Mouse (Mus musculus) induced T-regulatory cell, adult 2 months (primary cell): ENCODE data around the gene Gm28635.

Experiments used
- DNase-seq: peaks from one replicate; pipeline ENCODE4 v3.0.0-alpha.2; 2012; ENCODE audit warnings: low read depth

Gm28635 gene

DNA sequence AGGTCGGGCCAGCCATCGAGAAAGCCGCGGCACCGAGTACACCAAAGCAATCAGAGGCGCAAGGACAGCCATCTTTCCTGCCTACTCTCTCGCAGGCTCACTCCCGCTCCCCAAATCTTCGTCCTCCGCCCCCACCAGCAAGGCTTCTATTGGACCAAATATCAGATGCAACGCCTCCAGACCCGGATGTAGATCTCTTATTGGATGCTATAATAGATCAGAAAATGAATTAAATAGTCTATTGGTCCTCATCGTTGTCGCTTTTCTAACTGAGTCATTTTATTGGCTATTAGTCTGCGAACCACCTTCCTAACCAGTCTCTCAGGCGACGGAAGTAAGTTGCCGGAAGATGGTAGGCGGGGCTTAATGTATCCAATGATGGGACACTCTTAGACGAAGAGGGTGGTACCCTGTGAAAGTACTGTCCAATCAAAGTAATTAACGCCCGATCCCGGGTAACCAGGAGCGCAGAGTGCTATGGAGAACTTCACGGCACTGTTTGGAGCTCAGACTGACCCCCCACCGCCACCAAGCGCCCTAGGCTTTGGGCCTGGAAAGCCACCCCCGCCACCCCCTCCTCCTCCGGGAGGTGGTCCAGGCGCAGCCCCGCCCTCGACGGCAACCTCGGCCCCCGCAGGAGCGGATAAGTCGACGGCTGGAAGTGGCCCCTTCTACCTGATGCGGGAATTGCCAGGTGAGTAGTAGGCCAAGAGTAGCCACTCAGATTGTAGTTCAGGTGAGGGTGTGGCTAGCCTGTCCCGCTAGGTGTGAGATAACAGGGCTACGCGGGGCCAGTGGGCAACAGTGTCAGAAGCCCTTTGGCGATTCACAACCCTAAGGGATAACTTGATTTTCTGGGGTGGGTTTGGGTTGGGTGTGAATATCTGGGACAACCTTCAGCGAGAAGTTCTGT, at the start of gene Gm28635, which contains the start of gene Med19:
Gene Gm28635 (minus strand): TSS at position 74 of the 913 bp plus-strand sequence.
Gene Med19 (plus strand): TSS at position 435 of the 913 bp plus-strand sequence.
- peak; percentile 99 for DNase-seq

DNA sequence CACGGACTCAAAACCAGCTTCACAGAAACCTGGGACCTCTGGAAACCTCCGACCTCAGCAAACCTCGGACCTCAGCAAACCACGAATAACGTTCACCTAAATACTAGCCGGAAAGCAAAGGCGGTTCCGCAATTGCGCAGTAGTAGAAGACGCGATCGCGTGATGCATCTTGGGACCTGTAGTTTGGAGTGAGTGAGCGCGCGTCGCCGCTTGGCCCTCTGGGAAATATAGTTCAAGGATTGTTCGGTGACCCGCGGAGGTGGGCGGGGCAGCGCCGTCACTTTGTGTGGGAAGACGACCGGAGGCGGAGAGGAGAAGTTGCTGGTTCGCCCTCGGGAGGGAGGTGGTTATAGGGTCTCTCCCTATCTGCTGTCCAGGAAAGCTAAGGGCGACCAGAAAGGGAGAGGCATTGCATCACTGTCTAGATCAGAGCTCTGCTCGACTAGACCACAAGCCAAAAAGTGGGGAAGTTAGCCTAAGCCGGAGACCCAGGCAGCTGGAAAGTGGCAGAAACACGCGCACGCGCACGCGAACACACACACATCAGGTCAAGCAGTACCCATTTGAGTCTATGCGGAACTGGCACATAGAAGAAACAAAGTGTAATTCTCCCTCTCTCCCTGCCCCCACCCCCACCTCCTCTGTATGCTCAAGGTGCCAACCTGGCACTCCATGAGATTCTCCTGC, 49.5 kb upstream of the Gm28635 start, which contains the start of gene Clp1:
Gene Clp1 (minus strand): TSS at position 179 of the 687 bp plus-strand sequence.
- DNase-seq: peak; percentile 98

DNA sequence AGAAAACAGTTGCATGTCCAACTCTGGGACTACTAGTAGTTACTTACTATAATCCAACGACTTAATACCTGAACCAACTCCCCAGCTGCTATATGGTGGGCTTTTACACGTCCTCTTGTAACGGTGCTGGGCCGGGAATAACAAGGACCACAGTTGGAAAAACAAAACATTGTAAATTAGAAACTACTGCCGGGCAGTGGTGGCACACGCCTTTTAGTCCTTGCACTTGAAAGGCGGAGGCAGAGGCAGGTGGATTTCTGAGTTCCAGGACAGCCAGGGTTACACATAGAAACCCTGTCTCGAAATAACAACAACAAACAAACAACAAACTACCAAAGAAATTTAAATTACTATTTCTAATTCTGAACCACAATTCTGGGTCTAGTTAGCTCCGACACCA, 48.9 kb upstream of the Gm28635 start:
- peak; percentile 25 for DNase-seq

DNA sequence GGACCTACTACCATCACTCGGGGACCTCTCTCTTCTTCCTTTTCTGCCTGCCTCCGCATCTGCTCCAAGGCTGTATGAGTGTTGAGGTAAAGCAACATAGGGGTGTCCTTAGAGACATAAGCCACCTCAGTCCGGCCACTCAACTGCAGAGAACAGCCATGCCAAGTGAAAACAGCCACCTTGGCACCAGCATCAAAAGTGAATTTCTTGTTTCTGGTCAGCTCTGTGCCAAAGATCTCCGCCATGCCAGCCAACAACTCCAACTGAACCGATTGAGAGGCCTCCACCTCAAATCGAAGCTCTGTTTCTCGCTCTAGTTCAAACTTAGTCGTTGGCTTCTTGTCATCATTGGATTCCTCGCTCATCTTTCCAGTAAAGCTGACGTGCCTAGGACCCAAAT, 47.9 kb upstream of the Gm28635 start:
- DNase-seq: no peak

DNA sequence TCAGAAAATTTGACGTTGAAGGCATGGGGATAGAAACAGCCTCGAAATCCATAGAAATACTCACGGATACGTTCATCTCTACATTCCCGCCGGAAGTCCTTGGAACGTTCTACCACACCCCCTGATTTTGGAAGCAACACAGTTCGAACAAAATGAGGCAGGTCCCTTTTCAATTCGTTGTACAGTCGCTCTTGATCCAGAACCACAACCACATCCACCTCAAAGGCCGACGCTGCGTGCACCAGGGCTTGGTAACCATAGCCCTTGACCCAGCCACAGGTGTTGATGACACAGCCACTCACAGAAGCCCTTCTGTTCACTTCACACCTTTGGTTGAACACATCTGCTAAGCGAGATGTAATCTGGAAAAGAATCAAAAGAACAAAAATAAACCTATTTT, 46.0 kb upstream of the Gm28635 start:
- no peak for DNase-seq

DNA sequence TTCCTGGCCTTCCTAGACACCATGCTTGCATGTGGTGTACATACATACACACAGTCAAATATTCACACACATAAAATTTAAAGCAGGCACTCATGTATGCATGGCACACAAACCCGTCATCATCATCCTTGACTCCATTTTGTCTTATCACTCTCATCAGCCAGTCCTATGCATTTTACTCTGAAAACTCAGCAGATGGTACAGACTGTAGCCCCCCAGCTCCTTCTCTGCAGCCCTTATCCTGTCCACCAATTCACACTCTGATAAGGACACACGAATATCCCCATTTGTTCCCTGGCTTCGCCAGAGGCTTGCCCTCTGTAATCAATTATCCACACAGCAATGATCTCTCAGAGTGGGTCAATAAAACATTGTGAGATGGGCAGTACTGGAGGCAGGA, 43.3 kb upstream of the Gm28635 start:
- no peak for DNase-seq

DNA sequence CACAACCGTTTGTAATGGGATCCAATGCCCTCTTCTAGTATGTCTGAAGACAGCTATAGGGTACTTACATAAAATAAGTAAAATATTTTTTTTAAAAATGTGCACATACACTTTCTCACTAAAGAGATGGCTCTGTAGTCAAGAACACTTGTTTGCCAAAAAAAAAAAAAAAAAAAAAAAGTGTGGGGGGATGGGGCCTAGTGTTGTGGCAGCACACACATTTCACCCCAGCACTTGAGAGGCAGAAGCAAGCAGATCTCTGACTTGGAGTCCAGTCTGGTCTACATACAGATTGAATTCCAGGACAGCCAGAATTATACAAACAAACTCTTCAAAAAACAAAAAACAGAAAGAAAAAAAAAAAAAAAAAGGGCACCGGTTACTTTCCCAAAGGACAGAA, 42.9 kb upstream of the Gm28635 start:
- no peak for DNase-seq

DNA sequence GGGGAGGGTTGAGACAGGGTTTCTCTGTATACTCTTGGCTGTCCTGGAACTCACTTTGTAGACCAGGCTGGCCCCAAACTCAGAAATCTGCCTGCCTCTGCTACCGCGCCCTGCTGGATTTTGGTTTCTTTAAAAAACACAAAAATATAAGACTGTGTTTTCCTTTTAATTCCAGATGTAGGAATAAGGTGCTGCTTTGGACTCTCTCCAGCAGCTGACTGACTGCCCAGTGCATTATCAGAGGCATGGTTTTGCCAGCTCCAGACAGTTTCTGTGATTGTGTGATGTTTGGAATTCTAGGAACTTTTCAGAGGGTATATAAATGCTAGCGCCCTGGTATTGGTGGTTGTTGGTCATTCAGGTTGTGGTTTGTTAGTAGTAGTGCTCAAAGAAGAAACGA, 39.5 kb upstream of the Gm28635 start:
- no peak for DNase-seq

DNA sequence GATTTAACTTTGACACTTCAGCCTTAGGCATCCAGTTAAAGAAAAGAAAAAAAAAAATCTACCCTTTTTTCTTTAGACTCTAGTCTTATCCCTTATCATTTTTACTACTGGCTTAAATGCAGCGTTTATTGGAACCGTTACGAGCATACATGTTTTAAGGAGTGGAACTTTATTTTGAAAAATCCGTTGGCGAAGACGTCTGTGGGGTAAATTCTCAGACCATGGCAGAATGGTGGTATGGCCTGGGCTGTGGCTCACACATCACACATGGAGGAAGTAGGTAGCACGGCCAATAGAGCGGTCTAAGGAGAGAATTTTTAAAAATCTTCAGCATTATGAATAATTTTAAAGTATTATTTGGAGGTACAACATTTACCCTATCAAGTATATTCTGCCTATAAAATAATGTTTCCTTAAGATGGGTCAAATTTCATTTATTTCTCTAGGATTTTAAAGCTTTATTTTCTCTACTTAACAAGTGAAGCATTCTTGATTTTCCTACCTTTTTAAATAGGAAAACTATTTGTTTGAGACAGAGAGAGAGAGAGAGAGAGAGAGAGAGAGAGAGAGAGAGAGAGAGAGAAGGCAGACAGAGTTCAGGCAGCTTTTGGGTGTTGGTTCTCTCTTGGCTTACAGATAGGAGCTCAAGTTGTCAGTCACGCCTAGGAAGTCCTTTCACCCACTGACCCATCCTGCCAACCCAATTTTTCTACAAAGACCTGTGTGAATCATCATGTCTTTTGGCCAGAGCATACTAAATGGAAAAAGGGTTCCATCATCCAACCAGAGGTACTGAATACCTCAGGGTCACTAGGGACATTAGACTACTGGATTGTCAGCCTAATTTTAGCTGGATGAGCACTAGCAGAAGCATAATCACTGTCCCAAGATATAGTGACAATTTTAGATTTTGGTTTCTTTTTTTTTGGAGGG, 38.8 kb upstream of the Gm28635 start:
- peak; percentile 23 for DNase-seq

DNA sequence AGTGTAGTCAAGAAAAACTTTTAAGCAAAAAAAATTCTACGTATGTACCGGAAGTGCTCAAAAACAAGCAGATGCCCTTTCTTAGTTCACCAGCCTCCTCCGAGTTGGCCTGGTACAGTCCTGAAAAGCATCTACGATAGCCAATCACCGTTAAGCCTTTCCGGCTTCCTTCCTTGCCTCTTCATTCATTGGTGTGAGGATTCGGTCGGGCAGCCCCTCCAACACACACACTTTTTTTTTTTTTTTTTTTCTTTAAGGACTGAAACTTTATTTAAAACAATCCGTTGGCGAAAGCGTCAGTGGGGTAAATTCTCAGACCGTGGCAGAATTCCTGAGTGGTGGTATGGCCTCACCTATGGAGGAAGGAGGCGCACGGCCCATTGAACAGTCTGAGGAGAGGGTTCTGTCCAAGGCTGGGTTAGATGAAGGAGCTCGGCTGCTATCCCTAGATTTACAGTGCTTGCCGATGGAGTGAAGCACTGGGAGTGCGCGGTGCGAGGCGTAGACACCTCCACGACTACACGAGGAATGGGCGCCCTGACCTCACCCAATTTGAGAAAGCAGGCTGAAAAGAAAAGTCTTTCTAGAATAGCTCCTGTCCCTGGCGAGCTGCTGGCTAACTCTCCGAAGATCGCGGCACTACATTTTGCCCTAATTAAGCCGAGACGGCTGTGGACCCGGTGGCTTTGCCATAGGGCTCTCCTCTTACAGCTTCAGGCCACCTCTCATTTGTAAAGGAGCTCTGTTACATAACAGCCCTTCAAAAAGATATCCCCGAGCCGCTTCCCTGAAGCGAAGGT, 37.9 kb upstream of the Gm28635 start:
- DNase-seq: no peak

DNA sequence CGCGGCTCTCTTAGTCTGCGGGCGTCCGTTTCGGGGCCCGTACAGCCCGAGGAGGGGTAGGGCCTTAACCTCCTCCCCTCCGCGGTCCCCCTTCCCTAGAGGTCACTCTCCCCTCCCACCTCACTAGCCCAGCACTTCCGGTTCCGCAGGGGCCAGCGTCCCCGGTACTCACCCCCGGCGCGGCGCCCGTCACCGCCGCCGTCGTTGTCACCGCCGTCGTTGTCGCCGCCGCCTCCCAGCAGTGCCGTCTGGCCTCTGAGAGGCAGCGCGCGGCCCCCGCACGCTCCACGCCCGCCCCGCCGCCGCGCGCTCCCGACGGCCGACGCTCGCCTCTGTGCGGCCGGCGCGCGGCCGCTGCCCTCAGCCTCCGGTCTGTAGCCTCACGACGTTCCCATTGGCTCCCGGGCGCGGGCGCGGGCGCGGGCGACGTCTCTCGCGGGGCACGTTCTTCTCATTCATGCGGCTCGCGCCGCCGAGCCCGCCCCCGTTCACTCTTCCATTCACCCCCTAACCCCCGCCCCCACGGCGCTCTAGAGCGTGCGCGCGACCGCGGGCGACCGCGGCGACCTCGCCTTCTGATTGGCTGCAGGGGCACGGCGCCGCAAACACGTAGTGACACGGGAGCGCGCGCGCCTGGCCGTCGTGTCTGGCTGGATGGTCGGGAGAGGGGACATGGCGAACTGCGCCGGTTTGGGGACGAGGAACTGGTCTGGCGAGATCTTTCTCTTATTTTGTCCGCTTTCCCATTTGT, 37.1 kb upstream of the Gm28635 start, which contains the start of gene Zdhhc5:
Gene Zdhhc5 (minus strand): TSS at position 370 of the 751 bp plus-strand sequence.
- DNase-seq: peak; percentile 99

DNA sequence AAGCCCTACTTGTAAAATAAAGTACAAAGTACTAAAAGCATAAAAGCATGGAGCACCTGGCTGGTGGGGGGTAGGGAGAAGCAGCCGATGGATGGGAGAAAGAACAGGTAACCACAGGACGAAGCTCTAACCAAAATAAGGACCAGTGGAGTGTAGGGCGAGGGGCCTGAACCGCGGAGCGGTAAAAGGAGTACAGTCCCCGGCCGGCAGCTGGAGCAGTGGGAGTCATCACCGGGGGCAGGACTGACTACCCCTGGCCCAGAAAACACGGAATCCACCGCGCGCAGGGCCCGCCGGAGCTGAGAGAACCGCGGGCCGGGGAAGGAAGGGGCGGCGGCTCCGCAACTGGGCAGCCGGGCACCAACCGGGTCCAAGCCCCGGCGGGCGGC, 36.6 kb upstream of the Gm28635 start:
- no peak for DNase-seq

DNA sequence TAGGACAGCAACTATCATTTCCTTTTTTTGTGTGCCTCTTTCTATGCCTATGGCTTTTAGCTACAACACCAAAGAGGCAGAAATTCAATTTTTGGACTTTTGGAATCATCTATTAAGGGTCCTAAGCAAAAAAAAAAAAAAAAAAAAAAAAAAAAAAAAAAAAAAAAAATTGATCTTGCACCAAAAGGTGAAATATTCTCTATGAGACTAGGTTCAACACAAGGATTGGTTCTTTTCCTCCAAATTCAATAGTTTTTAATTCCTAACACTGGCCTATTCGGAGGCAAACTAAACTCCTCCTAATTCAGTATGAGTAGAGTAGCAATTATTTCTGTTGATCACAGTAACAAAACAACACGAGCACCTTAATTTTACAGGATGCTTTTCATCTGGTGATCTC, 34.1 kb upstream of the Gm28635 start:
- no peak for DNase-seq

DNA sequence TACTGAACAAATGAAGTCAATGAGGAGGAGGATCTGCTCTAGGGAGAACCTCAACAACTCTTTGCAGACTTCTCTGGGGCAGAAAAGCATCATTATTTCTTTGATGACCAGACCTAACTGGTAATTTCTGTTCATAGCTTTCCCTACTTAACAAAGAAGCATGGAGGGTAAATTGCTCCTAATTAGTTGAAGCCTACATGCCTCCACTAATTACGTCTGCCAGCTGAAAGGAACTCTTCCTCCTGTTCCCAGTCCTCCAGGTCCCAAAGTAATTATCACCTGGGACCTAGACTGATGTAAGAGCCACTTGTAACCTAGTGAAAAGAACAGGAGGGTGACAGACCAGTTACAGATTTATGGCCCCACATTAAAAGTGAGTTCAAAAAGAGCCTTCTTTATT, 29.7 kb upstream of the Gm28635 start:
- DNase-seq: no peak

DNA sequence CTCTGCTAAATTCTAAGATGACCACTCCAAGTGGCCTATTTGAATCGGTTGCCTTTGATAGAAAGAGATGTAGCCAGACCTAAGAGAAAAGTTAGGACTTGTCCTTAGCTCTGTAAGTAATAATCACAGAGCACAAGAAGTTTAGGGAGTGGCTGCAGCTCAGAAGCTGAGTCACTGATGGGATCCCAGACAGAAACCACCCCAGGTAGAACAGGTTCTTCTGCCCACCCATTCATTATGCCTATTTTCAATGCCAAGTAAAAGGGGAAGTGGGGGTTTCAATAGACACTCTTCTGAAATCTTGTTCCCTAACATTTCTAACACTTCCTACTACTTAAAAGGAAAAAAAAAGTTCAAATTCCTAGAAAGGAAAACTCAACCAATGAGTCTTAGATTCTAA, 27.5 kb upstream of the Gm28635 start:
- DNase-seq: no peak

DNA sequence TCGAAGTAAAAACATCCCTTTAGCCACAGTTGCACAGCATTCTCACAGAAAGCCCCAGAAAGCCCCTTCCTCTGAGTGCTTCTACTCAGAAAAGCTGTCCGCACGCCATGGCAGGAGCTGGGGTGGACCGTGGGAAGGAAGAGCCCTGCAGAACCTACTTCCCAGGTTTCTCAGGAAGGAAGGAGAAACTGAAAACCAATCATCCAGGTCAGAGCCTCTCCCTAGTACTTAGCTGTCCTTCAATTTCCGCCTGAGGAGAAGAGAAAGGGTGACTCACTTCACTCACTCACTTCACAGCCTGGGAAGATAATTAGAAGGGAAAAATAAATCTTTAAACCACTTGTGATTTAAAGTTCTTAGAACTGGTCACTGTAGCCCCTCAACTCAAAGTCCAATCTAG, 26.5 kb upstream of the Gm28635 start:
- no peak for DNase-seq

DNA sequence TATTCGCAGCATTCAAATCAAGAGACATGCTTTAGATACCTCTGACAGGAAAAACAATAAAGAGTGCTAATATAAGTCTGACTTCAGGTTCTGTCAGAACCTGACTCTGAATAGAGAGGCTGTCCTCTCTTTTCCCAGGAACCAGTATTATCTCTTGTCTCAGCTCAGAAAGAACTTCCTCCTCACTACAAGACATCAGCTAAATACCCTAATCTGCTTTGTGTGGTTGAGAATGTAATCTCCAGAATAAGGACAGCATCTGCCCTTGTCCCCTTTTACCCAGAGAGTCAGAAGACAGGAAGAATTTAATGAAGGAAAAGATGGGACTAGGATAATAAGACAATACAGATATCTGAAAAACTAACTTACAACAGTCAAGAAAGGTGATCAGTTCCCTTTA, 25.7 kb upstream of the Gm28635 start:
- no peak for DNase-seq

DNA sequence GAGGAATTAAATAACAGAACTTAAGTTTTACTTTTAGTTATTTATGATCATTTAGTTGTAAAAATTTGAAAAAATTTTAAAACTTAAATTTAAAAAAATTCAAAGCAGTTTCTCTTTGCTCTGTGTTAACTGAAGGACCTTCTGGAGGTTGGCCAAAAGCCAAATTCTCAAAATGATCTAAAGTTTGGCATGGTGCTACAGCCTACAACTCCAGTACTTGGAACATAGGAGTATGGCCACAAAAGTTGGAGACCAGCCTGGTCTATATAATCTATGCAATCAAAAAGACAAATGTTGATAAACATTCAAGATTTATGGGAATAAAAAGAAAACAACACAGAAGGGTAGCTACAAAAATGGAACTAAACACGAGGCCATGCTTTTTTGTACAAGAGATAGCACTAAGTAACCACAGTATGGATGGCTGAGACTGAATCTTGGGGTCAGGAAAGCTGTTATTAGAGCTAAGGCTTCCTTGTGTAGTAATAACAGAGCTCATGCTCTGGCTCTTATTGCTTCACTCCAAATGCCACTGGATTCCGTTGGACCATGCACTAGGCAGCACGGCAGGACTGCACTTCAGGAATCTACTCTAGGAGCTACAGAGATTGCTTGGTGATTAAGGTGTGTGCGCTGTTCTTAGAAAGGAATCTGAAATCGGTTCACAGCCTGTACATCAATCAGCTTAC, 17.3 kb upstream of the Gm28635 start:
- DNase-seq: no peak

DNA sequence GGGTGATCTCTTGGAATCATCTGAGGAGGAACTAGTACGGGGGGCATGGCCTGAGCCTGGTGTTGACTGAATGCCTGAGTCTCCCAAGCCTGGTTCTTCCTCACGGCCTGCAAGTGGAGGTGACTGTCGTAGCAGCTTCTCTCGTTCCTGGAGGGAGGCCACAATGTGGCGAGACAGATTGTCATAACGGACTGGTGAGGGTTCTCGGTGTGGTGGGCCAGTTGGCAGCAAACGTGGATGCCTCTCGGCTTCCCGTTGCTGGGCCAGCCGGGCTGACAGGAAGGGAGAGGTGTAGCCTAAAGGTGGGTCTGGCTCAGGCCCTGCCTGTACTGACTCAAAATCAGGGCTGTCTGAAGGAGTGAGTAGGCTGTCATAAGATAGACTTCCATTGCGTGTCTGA, 12.2 kb upstream of the Gm28635 start:
- DNase-seq: no peak
